ENCODE assay signal across 9 mouse cellular contexts in genomic region chr17:31826669-31827068, GRCm38 (mm10). TPM values are rescaled to one million over a fixed set of nuclear protein-coding genes. Genes with fewer than 3 reads are reported as not detected.
A peak's percentile ranks its signal among the peaks of the same experiment; 100 is the strongest.
DNase-seq lines count a peak whose midpoint lies in the region; ATAC-seq and TF ChIP-seq lines count a peak whose summit lies in the region.
"Had no signal": no experiment of that assay in that cellular context is flagged by ENCODE, and none has a peak within 500 bp of the region (broad histone marks: within the 10 kb centered on the region; RNA-seq: fewer than 3 reads in every experiment).

No protein-coding gene starts in this region.

- H3K27me3 ChIP-seq in intestine, embryonic 16.5 days (replicated peaks; ENCODE audit: control insufficient read depth, insufficient read depth, low read length): no peaks in the 10 kb centered on the region
- H3K27me3 ChIP-seq: neural tube, embryonic 12.5 days had no signal

- H3K9me3 ChIP-seq in intestine, embryonic 16.5 days (ENCODE audit: control insufficient read depth, low read length): no peaks in the 10 kb centered on the region
- H3K9me3 ChIP-seq: neural tube, embryonic 12.5 days had no signal

- WGBS in intestine, embryonic 16.5 days: 23% methylated on average over 6 of the region's 6 CpGs

- peak; percentile 73 for ATAC-seq in intestine, embryonic 16.5 days
- ATAC-seq in megakaryocyte-erythroid progenitor cell, adult 5-6 weeks (replicated peaks; ENCODE audit: low FRiP score, low TSS enrichment, poor library complexity, severe bottlenecking): 0 out of 2 replicates have a peak, but pooled peaks have one; percentile 53
- no peak for ATAC-seq in frontal cortex, adult (ENCODE audit: low TSS enrichment)

- no peak overlapping the region for H3K9ac ChIP-seq in intestine, embryonic 16.5 days (ENCODE audit: low read depth, low read length)
- H3K9ac ChIP-seq: neural tube, embryonic 12.5 days had no signal

- peak overlapping the region; percentile 28 for H3K27ac ChIP-seq in brown adipose tissue, adult 24 weeks (replicated peaks; ENCODE audit: low read depth, low read length)
- peak overlapping the region; percentile 24; the same call in 1 of the 2 replicates for H3K27ac ChIP-seq in intestine, embryonic 16.5 days (ENCODE audit: low read length)
- no peak overlapping the region for H3K27ac ChIP-seq in layer of hippocampus, adult 2 months
- H3K27ac ChIP-seq: neural tube, embryonic 12.5 days had no signal

- H3K4me2 ChIP-seq in intestine, embryonic 16.5 days (ENCODE audit: low read depth, low read length): no peak overlapping the region
- H3K4me2 ChIP-seq: neural tube, embryonic 12.5 days had no signal

- intact Hi-C loops in left cerebral cortex, postnatal 4 days (cut with DNase I): no loop called here
- intact Hi-C loops in left cerebral cortex, postnatal 36 days (cut with DNase I): no loop called here

- DNase-seq in left cerebral cortex, postnatal 4 days: peak; percentile 47
- DNase-seq in left cerebral cortex, postnatal 36 days (ENCODE audit: low spot score in 2 of 2): no peak
- no peak for DNase-seq in layer of hippocampus, adult 2 months (ENCODE audit: low spot score in 2 of 2)
- DNase-seq in adipocyte (ENCODE audit: low spot score): no peak

- H3K4me1 ChIP-seq in brown adipose tissue, adult 24 weeks (ENCODE audit: control insufficient read depth, insufficient read depth, insufficient read length, low read length): peaks cover 36% of the 10 kb centered on the region
- H3K4me1 ChIP-seq in intestine, embryonic 16.5 days (ENCODE audit: control insufficient read depth, insufficient read depth, low read length): peaks cover 20% of the 10 kb centered on the region

- no peak for TF ChIP-seq CTCF in layer of hippocampus, adult 2 months (conservative IDR thresholded peaks at IDR 0.05)

- no peak overlapping the region for H3K4me3 ChIP-seq in brown adipose tissue, adult 24 weeks (ENCODE audit: insufficient read depth, low read depth, low read length)
- H3K4me3 ChIP-seq in intestine, embryonic 16.5 days (ENCODE audit: low read length): no peak overlapping the region
- no peak overlapping the region for H3K4me3 ChIP-seq in layer of hippocampus, adult 2 months
- H3K4me3 ChIP-seq: neural tube, embryonic 12.5 days had no signal

- H3K36me3 ChIP-seq in intestine, embryonic 16.5 days (ENCODE audit: control insufficient read depth, insufficient read depth, low read length): no peaks in the 10 kb centered on the region
- H3K36me3 ChIP-seq: neural tube, embryonic 12.5 days had no signal

RNA-seq across cellular contexts. Expression of gene Sik1, which starts 28.9 kb away (rescaled TPM):
- total RNA-seq in left cerebral cortex, postnatal 4 days (2021): 10 to 100 TPM; 34.7 to 39.7 TPM
- total RNA-seq in left cerebral cortex, postnatal 36 days (2021): 10 to 100 TPM; 17.7 to 23.7 TPM
- polyA plus RNA-seq in brown adipose tissue, adult 24 weeks (2012; ENCODE audit: insufficient read depth, insufficient read length, missing spikeins): 9.6 and 39.2 TPM in 2 replicates
- 5.7 and 5.8 TPM in 2 replicates for polyA plus RNA-seq in intestine, embryonic 16.5 days (2015; fragmentation: Nextera tagmentation; extraction: Ambion mirVana)
- 4.1 and 10.3 TPM in 2 replicates for total RNA-seq in megakaryocyte-erythroid progenitor cell, adult 5-6 weeks (2014; fragmentation: Nextera tagmentation)
- 9.6 and 14.4 TPM in 2 replicates for total RNA-seq in megakaryocyte-erythroid progenitor cell, adult 5-6 weeks (2017)
- total RNA-seq in layer of hippocampus, adult 2 months (2021): 10 to 100 TPM; 12.4 to 15.4 TPM
